Mouse (Mus musculus) heart, postnatal 0 days (tissue): ENCODE data around the gene Gtf2a1l.

Experiments
- CTCF ChIP-seq: IDR thresholded peaks from 2 replicates; pipeline ENCODE4 v1.5.1; 2016; ENCODE audit warnings: antibody characterized with exemption, control low read depth, low read depth
- EP300 ChIP-seq: IDR thresholded peaks from 2 replicates; pipeline ENCODE4 v1.6.1; 2016; ENCODE audit warnings: antibody characterized with exemption, low read depth

- TF ChIP-seq EP300 (no peak), CTCF (peak; percentile 84)
Observed at GRCm38 (mm10) chr17:88641012-88641411, 27.4 kb upstream of the Gtf2a1l start.
